In genomic region chr13:43754455-43755128, GRCm38 (mm10) we compare ENCODE assay signal across 26 mouse cellular contexts.
"Had no signal": no experiment of that assay in that cellular context is flagged by ENCODE, and none has a peak within 500 bp of the region (broad histone marks: within the 10 kb centered on the region; RNA-seq: fewer than 3 reads in every experiment).

No protein-coding gene starts in this region.

- H3K36me3 ChIP-seq: heart, embryonic 10.5 days; heart, embryonic 12.5 days; hindbrain, embryonic 10.5 days; hindbrain, embryonic 12.5 days; intestine, embryonic 15.5 days; limb, embryonic 10.5 days; limb, embryonic 12.5 days; liver, embryonic 13.5 days; liver, embryonic 15.5 days had no signal

- H3K9me3 ChIP-seq: heart, embryonic 10.5 days; hindbrain, embryonic 10.5 days; hindbrain, embryonic 12.5 days; intestine, embryonic 15.5 days; limb, embryonic 10.5 days; limb, embryonic 12.5 days; liver, embryonic 13.5 days; liver, embryonic 15.5 days had no signal

- H3K4me3 ChIP-seq: gastrocnemius, adult 2 months; heart, embryonic 10.5 days; heart, embryonic 12.5 days; hindbrain, embryonic 10.5 days; hindbrain, embryonic 12.5 days; intestine, embryonic 15.5 days; layer of hippocampus, adult 2 months; left cerebral cortex, adult 2 months; limb, embryonic 10.5 days; limb, embryonic 12.5 days; liver, embryonic 13.5 days; liver, embryonic 15.5 days had no signal

- DNase-seq: gastrocnemius, adult 2 months; gastrocnemius, postnatal 10 days; gastrocnemius, postnatal 25 days; heart, adult 18-20 months; heart, postnatal 10 days; heart, postnatal 4 days; kidney, adult 9 months; liver; liver, embryonic 13.5 days; liver, postnatal 0 days had no signal

- H3K4me1 ChIP-seq: hindbrain, embryonic 10.5 days; intestine, embryonic 15.5 days; limb, embryonic 12.5 days; liver, embryonic 13.5 days; liver, embryonic 15.5 days had no signal

- H3K4me2 ChIP-seq: heart, embryonic 12.5 days; hindbrain, embryonic 12.5 days; hindbrain, embryonic 14.5 days; intestine, embryonic 15.5 days; limb, embryonic 12.5 days; liver, embryonic 11.5 days; liver, embryonic 13.5 days; liver, embryonic 15.5 days had no signal

- H3K27ac ChIP-seq: gastrocnemius, adult 2 months; heart, embryonic 10.5 days; hindbrain, embryonic 10.5 days; hindbrain, embryonic 12.5 days; hindbrain, embryonic 14.5 days; intestine, embryonic 15.5 days; layer of hippocampus, adult 2 months; left cerebral cortex, adult 2 months; limb, embryonic 10.5 days; limb, embryonic 12.5 days; liver, embryonic 13.5 days; liver, embryonic 15.5 days had no signal

- H3K27me3 ChIP-seq: heart, embryonic 12.5 days; hindbrain, embryonic 12.5 days; intestine, embryonic 15.5 days; limb, embryonic 12.5 days; liver, embryonic 13.5 days; liver, embryonic 15.5 days had no signal

- H3K9ac ChIP-seq: heart, embryonic 12.5 days; hindbrain, embryonic 12.5 days; hindbrain, embryonic 14.5 days; intestine, embryonic 15.5 days; limb, embryonic 12.5 days; liver, embryonic 13.5 days; liver, embryonic 15.5 days; liver, postnatal 0 days had no signal

- ATAC-seq: forebrain, embryonic 16.5 days; hindbrain, embryonic 16.5 days; inflammation-experienced regulatory T-cells, adult 6 months; intestine, embryonic 15.5 days; intestine, postnatal 0 days; liver, postnatal 0 days had no signal
